Mouse (Mus musculus) liver, postnatal 0 days (tissue): ENCODE measurements around the gene Slc44a5.

Experiments
- CTCF ChIP-seq: sonication (generic); IDR thresholded peaks from 2 replicates; pipeline ENCODE4 v1.5.1; 2016; ENCODE audit warnings: antibody characterized with exemption, low read depth
- EP300 ChIP-seq: IDR thresholded peaks from 2 replicates; pipeline ENCODE4 v1.6.1; 2016; ENCODE audit warnings: antibody characterized with exemption, low read depth, mild to moderate bottlenecking

GRCm38 (mm10) chr3:154294924-154295834 lies 321.9 kb downstream of the Slc44a5 start:
- TF ChIP-seq CTCF (no peak), EP300 (no peak)
